Mouse (Mus musculus) lung, postnatal 0 days (tissue): ENCODE measurements around the gene Gm29582.
"Not testable (repeated sequence)": the region's sequence is repeated elsewhere in the genome, so short reads cannot be mapped to it uniquely, and the experiment has no call there.

ENCODE experiments used
- CTCF ChIP-seq: IDR thresholded peaks from 2 replicates; pipeline ENCODE4 v1.5.1; 2016; ENCODE audit warnings: antibody characterized with exemption, mild to moderate bottlenecking
- EP300 ChIP-seq: IDR thresholded peaks from 2 replicates; pipeline ENCODE4 v1.6.1; 2016; ENCODE audit warnings: antibody characterized with exemption, mild to moderate bottlenecking, control low read depth

GRCm38 (mm10) chrY:30738461-30738860 is at the start of gene Gm29582:
- TF ChIP-seq EP300, CTCF: not testable (repeated sequence)
